Mouse (Mus musculus): ENCODE measurements around the gene Gm19935.

DNA sequence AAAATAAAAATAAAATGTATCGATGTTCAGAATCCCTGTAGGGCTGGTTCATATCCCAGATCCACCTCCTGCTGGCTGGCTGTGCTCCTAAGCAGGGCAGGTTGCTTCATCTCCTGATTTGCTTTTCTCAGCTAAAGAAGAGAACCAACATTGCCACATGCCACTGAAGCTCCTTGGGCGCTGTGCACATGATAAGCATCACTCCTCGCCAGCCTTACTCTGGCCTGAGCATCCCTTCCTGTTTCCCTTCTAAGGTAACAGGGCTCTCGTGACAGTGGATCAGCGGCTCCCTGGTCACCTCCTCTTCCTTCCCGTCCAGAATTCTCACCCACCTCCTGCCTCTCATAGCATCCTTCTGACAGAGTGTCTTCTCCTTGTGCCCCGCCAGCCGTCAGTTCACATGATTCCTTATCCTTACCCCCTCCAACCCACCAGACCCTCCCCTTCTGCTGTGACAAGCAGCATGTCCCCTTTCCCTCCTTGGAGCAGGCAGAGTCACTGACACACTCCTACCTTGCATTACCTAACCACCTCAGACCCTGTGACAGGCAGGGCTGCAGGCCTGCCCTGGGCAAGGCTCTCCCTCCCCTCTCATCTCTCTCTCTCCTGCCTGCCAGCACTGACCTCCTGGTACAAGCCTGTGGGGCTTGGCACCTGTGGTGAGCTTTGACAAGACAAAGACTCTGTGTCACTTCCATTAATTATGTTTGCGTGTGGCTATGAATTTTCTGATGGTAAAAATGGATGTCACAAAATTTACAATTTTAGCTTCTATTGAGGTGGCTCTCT lies 27.2 kb upstream of the Gm19935 start:
- TF ChIP-seq POLR2A (IDR thresholded peaks at IDR 0.05; ENCODE audit: low read depth, low read length), result no peak
- no peak for TF ChIP-seq CTCF (IDR thresholded peaks at IDR 0.05; ENCODE audit: extremely low read depth, insufficient read depth, insufficient read length, insufficient replicate concordance)
